Mouse (Mus musculus): ENCODE data around the gene Rpl13a. TPM values are rescaled to one million over a fixed set of nuclear protein-coding genes. Genes with fewer than 3 reads are reported as not detected.

Rpl13a gene
- total RNA-seq, 1 experiment from 2014 or later = 3,242 TPM

DNA sequence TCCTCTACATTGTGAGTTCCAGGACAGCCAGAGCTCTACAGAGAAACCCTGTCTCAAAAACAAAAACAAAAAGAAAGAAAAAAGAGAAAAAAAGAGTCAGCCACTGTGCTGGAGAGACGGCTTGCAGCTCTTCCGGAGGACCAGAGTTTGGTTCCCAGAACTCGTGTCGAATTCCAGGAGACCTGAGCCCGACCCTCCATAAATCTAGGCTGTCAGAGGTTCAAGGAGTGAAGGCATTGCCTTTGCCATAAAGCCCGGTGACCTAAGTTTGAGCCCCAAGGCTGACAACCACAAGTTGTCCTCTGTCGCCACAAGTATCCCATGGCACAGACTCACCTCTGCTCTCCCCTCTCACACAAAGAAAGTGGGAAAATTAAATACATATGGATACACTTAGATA is 34.4 kb downstream of the Rpl13a start:
- ATAC-seq (replicated peaks; ENCODE audit: low read depth, poor library complexity, severe bottlenecking) = no peak

DNA sequence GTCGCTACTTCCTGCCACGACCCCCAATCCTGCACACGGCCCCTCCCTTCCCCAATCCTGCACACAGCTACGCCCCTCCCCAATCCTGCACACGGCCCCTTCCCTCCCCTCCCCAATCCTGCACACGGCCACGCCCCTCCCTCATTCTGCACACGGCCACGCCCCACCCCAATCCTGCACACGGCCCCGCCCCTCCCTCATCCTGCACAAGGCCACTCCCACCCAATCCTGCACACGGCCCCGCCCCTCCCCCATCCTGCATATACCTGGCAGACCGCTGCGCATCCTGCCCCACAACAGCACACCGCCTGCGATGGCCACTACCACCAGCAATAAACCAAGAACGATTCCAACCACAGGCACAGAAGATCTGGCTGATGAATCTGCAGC is 35.0 kb downstream of the Rpl13a start:
- ATAC-seq (replicated peaks; ENCODE audit: low read depth, poor library complexity, severe bottlenecking) = no peak

DNA sequence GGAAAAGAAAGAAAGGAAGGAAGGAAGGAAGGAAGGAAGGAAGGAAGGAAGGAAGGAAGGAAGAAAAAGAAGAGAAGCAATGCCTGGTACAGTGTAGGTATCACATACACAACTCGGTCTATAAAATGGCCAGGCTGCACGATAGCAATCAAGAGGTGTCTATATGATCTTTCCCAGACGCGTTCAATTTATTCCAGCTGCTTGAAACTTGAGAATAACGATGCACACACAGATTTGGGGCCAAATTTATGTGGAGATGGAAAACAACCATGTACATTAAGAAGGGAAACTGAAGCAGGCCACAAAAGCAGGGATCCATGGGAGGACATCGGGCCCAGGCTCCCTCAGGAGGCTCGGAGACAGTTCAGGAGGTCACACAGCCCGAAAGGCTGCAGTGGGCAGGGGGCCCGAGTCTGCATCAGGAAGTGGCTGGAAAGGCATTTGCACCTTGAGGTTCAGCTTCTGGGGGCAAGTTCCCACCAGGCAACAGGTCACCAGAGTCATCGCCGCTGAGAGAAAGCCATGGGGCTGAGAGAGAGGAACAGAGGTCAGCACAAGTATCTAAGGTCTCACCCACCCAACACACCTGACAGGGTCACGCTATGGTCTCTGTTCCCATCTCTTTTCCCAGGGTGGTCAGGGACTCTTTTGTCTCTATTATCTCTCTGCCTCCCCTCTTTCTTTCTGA is 35.6 kb downstream of the Rpl13a start:
- no peak for ATAC-seq (replicated peaks; ENCODE audit: low read depth, poor library complexity, severe bottlenecking)

DNA sequence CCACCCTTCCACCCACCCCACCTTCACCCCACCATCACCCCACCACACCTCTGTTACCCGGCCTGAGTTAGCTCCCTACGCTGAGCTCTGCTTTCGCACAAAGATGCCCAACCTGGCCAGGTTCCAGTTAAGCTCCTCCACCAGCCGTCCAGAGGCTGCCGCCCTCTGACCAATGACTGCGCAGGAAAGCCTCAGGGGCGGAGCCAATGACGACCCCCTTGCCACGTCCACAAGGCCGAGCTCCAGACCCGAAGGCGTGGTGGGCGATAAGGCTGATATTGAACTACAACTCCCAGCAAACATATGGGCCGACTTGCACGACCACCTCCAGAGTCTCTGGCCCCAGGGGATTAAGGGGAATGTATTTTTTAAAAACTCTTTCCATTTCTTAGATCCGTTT is 36.5 kb downstream of the Rpl13a start, which contains the start of gene Rcn3:
Gene Rcn3 (minus strand): TSS at position 174 of the 400 bp plus-strand sequence.
- ATAC-seq (replicated peaks; ENCODE audit: low read depth, poor library complexity, severe bottlenecking) = peak; percentile 84

DNA sequence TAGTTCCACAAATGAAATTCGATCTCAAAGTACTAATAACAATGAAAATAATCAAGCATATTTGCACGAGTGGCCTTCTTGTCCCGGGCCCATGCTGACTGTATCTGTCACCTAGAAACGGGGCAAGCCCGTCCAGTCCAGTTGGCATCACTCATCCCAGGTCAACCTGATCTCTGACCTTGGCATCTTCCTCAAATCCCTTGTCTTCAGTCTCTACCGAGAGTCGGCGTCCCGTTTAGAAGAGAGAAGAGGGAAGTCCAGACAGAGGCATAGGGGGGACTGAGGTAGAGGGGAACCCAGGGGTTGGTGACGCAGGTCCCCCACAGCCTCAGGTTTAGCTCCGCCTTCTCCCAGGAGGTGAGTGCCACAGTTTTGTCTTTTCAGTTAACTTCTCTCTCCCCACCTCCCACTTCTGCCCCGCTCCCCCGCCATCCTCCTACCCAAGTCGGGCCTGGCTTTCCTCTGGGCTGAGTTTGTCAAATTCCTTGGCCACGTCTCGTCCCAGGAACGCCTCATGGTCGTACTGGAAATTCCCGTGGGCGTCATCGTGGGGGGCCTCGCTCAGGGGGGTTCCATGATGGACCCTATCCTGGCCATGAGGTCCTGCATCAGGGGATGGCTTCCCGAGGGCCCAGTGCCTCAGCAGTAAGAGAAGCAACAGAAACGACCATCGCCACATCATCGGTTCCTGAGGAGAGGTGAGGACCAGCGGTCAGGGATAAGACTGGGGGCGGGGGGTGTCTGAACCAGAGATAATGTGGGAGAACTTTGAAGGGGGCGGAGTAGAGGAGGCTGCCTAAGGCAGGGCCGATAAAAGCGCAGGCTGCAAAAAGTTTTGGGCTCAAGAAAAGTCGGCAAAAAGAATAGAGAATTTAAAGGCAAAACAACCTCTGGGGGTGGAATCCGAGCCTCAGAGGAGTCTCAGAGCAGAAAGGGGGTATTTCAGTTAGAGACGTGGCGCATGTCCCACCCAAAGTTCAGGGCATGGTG is 37.3 kb downstream of the Rpl13a start:
- peak; percentile 61 for ATAC-seq (replicated peaks; ENCODE audit: low read depth, poor library complexity, severe bottlenecking)

DNA sequence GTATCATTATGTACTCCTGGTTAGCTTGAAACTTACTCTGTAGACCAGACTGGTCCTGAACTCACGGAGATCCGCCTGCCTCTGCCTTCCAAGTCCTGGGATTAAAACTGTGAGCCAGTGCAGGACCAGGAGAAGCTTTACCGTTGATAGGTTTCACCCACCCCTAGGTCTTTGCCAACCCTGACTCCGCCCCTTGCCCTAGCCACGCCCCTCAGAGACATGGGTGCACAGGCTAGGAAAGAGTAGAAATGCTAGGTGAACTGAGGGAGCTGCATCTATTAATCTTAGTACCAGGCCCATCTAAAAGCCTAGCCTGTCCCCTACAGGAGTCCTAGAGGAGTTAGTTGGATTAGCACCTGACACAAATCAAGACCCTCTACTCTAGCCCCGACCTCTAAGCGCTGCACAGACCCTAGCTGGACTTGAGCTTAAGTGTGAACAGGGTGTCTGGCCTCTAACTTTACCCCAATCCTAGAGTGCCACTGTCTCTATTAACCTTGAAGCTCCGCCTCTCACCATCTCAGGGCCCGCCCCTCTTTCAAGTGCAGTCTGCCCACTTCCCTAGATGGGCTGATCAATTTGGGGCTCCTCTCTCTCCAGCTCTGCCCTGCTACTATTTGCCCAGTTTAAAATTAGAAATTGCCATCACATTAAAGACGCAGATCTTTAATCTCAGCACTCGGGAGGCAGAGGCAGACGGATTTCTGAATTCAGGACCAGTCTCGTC is 38.1 kb downstream of the Rpl13a start:
- ATAC-seq (replicated peaks; ENCODE audit: low read depth, poor library complexity, severe bottlenecking) = peak; percentile 62

DNA sequence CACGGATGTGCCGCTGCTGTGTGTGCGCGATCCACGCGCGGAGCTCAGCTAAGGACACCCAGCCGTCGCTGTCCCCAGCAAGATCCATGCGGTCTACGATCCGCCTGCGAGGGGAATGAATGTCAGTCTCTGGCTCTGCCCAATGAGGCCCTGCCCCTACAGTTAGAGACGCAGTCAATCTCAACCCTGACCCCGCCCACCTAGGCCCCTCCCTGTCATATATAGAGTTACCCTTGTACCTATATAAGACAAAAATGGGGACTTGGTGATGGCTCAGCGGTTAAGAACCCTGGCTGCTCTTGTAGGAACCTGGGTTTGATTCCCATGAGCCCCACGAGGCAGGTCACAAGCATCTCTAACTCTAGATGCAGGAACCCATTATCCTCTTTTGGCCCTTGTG is 40.0 kb downstream of the Rpl13a start:
- ATAC-seq (replicated peaks; ENCODE audit: low read depth, poor library complexity, severe bottlenecking) = no peak

DNA sequence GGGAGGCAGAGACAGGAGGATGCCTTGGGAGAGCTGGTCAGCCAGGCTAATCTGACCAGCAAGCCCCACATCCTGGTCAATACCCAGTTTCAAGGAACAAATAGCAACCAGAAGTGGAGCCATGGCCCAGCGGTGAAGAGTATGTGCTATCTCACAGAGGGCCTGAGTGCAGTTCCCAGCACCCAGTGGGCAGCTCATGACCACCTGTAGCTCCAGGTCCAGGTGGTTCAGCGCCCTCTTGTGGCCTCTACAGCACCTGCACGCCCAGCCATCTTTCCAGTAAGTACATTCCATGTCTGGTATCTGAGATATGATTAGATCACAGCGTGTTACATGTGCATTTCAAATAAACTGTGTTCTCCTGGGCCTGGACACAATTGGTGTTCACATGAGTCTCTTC is 42.5 kb downstream of the Rpl13a start:
- ATAC-seq (replicated peaks; ENCODE audit: low read depth, poor library complexity, severe bottlenecking) = no peak

DNA sequence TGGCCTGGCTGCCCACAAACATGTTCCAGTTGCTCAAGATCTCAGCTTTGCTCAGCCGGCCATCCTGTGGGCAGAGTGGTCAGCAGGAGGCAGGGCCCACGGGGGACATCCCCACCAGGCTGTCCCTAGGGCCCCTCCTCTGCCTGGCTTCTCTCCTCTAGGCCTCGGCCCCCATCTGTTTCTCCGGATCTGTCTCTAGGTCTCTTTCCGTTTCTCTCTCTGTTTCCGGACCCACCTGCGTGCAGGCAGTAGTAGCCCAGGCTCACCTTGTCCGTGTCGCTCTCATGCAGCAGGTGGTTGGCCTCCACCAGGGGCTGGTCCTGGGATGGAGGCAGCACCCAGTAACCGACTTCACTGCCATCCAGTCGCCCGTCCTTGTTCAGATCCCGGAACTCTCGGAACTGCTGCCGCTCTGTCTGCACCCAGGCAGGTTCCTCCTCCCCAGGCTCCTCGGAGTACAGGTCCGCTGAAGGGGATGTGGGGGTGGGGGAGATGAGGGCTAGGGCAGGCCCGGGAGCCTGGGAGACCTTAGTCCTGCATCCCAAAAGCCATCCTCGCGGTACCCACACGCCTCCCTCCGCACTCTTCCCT is 45.2 kb downstream of the Rpl13a start:
- no peak for ATAC-seq (replicated peaks; ENCODE audit: low read depth, poor library complexity, severe bottlenecking)

DNA sequence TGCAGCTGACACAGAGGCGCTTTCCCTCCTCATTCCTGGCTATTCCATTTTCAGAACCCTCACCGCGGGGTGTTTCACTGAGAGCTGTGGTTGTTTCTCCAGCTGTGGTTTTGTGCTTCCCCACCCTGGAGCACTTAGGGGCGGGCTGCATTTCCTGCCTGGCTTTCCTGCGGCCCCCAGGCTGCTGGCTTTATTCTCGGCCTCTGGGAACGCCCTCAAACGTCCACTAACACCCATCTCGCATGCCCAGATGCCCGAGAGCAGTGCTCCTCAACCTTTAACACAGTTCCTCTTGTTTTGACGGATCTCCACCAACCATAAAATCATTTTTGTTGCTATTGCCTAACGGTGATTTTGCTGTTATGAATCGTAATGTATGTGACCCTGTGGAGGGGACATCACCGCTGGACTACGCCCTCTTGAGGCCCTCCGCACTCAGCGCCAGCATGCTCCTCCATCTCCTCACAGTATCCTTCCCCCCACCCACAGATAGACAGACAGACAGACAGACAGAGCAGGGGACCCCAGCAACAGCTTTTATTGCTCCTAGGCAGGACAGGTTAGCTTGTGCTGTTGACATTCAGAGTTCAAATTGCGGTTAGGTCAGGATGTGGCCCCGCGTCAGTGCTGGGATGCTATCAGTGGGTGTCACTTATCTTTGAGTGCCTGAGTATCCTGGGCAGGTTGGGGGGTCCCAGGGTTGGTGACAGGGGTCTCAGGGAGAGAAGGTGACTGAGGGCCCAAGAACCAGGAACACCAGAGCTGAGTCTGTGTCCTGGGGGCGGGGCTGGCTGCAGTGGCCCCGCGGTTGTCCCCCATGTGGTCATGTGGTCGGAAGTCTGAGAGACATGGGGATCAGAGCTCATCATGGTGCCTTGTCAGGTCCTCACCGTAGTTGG is 45.9 kb downstream of the Rpl13a start:
- ATAC-seq (replicated peaks; ENCODE audit: low read depth, poor library complexity, severe bottlenecking) = peak; percentile 76

DNA sequence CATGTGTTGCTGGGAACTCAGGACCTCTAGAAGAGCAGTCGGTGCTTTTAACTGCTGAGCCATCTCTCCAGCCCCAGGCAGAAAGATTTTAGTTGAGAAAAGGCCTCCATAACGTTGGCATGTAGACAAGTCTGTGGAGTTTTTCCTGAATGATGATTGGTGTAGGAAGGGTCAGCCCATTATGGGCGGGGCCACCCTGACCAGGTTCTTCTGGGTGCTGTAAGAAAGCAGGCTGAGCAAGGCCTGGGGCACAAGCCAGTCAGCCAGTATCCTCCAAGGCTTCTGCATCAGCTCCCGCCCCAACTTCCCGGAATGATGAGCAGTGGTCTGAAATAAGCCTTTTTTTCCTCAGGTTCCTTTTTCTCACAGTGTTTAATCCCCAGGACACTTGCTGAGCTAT is 47.5 kb downstream of the Rpl13a start:
- no peak for ATAC-seq (replicated peaks; ENCODE audit: low read depth, poor library complexity, severe bottlenecking)

DNA sequence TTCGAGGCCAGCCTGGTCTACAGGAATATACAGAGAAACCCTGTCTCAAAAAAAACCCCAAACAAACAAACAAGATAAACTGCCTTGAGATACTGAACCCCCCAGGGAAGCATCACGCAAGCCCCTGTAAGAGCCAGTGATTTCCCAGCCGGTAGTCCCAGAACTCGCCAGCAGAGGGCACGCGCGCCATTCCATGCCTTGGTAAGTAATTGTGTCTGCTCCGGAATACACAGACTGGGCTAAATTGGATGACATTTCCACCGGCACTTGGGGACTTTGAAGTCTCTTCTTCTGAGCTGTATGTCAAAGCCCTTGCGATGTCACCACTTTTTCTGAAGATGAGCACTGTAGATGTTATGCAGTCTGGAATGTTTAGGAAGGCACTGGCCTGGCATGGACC is 48.7 kb downstream of the Rpl13a start:
- peak; percentile 49 for ATAC-seq (replicated peaks; ENCODE audit: low read depth, poor library complexity, severe bottlenecking)

DNA sequence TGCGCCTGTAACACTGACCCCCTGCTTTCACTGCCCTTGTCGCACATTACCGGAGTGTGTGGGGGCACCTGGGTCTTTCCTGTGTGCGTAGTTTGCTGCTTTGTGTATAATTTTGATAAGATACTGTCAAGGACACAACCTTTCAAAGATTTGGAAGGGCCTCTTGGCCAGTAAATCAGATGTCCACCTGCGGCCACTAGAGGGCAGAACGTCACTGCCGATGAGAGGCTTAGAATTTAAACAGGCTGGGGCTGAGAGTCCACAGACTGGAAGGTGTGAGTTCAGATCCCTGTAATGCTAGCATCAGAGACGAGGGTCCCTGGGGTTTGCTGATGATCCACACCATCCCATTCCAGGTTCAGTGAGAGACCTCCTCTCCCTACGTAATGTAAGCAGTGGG is 50.0 kb downstream of the Rpl13a start:
- no peak; the same call in 1 of the 2 replicates for ATAC-seq (replicated peaks; ENCODE audit: low read depth, poor library complexity, severe bottlenecking)

DNA sequence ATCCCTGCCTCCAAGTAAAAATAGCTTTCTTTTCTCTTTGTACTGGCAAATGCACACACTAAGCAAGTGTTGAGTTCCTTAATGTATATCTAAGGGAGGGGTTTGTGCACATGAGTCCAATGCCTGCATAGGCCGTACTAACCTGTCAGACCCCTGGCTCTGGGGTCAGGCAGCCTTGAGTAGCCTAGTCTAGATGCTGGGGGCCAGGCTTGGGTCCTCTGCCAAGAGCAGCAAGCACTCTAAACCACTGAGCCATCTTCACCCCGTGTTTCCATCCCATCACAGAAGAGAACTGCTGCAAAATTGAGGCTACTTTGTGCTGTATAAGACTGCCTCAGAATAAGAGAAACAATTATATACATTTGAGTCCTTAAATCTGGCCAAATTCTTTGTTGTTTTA is 50.7 kb downstream of the Rpl13a start:
- ATAC-seq (replicated peaks; ENCODE audit: low read depth, poor library complexity, severe bottlenecking) = no peak

DNA sequence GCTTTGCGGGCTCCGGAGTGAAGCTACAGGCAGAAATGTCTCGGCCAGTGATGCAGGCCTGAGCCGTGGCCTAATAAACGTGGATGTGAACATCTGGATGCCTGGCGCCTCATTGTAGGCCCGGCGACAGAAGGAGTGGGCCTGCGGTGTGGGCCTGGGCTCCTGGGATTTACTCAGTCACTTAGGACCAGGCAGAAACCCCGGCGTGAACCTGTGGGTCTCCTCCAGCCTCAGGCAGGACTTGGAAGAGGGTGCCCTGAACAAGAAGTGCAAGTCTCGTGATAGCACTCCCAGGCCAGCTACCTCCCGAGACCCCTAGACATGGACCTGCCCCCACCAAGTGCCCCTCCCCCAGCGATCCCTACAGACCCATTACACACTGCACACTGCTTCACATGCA is 51.2 kb downstream of the Rpl13a start:
- no peak for ATAC-seq (replicated peaks; ENCODE audit: low read depth, poor library complexity, severe bottlenecking)

DNA sequence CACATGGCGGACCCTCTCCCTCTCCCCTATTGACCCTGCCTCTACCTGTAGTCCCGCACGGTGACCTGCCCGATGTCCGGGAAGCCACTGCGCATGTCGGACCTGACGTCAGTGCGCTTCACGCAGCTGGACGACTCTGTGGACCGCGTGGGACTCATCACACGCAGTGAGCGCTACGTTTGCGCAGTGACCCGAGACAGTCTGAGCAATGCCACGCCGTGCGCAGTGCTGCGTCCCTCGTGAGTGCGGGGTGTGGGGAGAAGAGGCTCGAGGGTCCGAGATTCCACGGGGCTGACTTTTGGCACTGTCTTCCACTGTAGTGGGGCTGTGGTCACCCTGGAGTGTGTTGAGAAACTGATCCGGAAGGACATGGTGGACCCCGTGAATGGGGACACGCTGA is 52.1 kb downstream of the Rpl13a start:
- no peak for ATAC-seq (replicated peaks; ENCODE audit: low read depth, poor library complexity, severe bottlenecking)
